Mouse (Mus musculus) cerebellum, adult 11 months (tissue): ENCODE data around the gene Cltb.

Source experiments
- DNase-seq: peaks from one replicate; pipeline ENCODE4 v3.0.0; 2022

The Cltb gene

GRCm38 (mm10) chr13:54610972-54611754, at the start of gene Cltb:
Gene Cltb (minus strand): TSS chr13:54611344.
- DNase-seq, result peak; percentile 93

- DNase-seq, result no peak
These were observed 49.7 kb upstream of the Cltb start for GRCm38 (mm10) chr13:54660877-54661276.

DNA sequence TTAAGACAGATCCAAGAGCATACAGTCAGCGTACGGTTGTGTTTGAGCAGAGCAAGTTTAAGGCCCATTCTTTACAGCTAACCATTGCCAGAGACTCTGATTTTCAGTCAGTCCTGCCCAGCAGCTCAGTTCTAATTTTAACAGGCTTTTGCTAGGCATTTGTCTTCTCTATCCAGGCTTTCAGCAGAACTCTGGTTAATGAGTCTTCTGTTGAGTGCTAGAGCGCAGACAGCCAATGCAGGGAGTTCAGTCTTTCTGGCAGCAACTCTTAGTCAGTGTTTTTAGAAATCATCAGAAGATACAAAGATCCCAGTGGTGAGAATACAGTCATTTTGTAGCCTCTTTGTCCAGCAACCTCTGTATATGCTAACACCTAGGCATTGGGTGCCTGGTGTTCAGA, 39.3 kb upstream of the Cltb start:
- no peak for DNase-seq

DNA sequence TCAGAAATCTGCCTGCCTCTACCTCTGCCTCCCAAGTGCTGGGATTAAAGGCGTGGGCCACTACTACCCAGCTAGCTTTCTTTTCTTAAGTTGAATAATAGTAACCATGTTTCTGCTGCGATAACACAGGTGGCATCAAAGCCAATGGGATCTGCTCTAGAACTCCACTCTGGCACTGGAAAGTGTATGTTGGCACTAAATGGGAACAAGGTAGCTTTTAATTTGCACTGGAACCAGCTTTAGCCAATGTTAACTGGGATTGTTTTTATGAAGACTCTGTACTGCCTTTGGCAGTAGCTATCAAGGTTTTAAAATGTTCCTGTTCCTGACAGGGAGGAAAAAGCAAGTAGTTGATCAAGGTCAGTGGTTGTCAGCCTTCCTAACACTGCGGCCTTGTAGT, 23.9 kb upstream of the Cltb start:
- DNase-seq, result no peak

DNA sequence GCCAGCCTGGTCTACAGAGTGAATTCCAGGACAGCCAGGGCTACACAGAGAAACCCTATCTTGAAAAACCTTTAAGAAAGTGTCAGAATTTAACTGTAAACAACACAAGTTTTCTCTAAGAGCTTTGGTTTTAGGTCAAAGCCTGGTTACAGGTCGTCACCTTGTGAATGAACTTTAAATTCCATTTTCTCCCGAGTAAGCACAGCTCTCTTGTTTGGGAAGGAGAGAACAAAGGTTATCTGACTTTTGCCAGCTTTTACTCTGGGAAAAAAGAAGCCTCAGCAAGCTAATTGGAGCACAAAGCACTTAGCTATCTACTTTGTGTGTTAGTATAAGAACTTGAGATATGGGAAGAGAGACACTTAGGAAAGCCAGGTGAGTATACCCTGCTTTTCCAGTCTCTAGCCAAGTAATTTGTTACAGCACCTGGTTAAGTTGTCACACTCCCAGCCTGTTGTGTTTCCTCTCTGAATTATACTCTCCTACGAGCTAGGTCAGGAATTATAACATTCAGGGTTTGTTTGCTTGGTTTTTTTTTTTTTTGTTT, 21.7 kb upstream of the Cltb start:
- no peak for DNase-seq

GRCm38 (mm10) chr13:54629128-54629527, 18.0 kb upstream of the Cltb start:
- no peak for DNase-seq

DNA sequence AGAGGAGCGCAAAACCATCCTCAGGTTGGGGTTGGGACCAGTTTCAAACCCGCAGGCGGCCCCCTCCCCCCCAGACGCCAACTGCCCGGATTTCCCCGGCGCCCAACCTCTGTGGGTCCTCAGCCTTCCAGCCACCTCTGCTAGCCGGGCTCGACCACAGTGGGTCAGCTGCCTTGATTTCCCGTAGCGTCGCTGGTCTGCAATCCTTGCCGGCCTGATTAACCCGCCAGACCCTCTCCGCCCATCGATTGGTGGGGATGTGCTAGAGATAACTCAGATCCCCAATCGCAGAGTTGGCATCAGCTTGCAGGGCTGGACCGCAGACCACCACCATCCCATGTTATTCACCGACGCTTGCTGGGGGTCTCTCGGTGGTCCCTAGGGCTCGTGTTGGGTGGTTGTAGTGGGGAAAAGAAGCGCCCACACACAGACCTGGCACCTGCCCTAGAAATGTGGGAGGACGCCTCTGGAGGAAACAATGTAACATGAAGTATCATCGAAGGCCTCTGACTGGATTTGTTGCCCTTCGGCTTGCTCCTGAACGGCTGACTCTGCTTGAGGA, 10.9 kb upstream of the Cltb start:
- no peak for DNase-seq

DNA sequence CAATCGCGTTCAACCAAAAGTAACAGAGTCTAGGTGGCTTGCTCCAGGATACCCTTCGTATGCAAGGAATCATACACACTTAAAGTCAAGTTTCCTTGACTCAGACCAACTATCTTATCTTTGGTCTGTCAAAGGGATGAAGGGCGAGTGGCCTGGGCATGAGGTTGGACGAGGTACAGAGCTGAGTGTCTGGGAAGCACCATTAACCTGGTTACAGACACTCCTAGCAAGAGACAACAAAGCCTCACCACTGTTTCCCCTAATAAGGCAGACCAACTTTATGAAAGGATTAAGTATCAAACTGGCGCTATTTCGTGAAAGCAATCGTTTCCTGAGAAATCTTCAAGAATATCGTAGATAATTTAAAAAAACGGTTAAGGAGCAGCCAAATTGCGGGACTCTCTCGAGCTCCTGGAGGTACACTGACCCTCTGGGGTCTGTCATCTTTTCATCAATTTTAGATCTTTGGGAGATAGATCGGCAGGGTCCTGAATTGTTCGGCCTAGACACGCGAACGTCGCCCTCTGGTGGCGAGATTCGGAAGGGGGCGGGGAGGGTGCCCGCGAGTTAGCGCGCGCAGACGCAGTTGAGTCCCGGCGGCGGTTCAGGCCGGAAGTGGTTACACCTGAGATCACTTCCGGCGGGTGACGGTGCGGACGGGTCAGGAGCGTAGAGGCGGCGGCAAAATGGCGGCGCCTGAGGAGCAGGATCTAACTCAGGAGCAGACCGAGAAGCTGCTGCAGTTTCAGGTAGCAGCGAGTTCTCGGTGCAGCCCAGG, 10.2 kb upstream of the Cltb start, which contains the start of gene Faf2:
TSS of gene Faf2 (plus strand) at position 630 of the 778 bp plus-strand sequence.
- peak; percentile 98 for DNase-seq

GRCm38 (mm10) chr13:54616998-54617397, 5.9 kb upstream of the Cltb start:
- DNase-seq, result no peak

- DNase-seq, result no peak
These were observed 5.2 kb upstream of the Cltb start for GRCm38 (mm10) chr13:54616307-54616706.

GRCm38 (mm10) chr13:54613141-54613540, 2.0 kb upstream of the Cltb start:
- DNase-seq, result peak; percentile 16

- DNase-seq, result no peak
These were observed 552 bp downstream of the Cltb start for GRCm38 (mm10) chr13:54610613-54610971.

GRCm38 (mm10) chr13:54609301-54609700, 1.8 kb downstream of the Cltb start:
- DNase-seq, result no peak

DNA sequence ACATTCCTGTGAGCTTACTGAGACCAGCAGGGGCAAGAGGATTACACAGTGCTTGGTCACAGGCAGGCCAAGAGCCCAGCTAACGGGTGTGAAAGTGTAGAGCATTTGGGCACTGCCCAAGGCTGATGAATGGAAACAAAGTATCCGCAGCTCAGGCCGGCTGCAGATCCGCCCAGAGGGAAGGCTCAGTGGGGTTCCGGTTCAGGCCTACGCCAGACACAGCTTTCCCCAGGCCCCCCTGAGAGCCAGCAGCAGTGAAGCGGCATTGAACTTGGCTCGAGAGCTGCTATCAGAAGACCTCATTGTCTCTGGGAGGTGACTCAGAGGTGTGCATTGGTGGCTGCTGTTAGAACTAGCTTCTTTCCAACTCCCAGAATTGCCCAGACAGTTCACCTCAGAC, 2.5 kb downstream of the Cltb start:
- peak; percentile 56 for DNase-seq

- no peak for DNase-seq
These were observed 3.1 kb downstream of the Cltb start for GRCm38 (mm10) chr13:54608002-54608401.

GRCm38 (mm10) chr13:54607204-54607603, 3.9 kb downstream of the Cltb start:
- DNase-seq, result no peak

- no peak for DNase-seq
These were observed 5.7 kb downstream of the Cltb start for GRCm38 (mm10) chr13:54605426-54605825.

DNA sequence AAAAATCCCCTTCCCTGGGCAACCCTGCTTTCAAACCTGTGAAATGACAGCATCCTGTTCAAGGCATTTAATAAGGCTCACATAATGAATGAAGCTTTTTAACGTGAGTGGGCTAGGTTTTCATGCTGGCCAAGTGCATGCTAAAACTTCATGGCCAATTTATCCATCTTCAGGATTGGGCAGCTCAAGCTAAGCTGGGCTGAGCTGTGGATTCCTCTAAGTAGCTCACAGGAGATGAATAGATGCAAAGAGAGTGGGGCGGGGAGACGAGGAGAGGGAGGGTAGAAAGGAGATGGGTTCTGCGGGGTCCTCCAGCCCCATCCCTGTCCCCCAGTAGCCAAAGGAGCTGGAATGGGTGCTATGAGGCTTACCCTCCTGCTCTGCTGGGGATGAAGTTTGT, 6.9 kb downstream of the Cltb start:
- DNase-seq, result no peak

DNA sequence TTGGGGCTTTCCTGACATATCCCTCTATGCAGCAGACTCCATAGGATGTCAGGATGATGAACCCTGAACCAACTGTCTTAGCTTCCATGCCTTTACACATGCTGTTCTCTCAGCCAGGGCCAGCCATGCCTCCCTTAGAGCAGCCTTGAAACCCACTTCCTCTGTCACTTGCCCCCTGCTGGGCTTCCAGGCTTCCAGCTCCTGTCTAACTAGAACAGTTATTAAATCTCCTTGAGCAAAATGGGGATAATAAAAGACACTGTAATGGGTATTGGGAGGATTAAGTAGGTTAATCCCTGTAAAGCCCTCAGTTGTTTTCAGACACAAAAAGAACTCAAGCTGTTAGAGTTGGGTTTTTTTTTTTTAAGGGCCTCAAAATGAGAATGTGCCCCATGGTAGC, 7.6 kb downstream of the Cltb start:
- DNase-seq, result no peak

DNA sequence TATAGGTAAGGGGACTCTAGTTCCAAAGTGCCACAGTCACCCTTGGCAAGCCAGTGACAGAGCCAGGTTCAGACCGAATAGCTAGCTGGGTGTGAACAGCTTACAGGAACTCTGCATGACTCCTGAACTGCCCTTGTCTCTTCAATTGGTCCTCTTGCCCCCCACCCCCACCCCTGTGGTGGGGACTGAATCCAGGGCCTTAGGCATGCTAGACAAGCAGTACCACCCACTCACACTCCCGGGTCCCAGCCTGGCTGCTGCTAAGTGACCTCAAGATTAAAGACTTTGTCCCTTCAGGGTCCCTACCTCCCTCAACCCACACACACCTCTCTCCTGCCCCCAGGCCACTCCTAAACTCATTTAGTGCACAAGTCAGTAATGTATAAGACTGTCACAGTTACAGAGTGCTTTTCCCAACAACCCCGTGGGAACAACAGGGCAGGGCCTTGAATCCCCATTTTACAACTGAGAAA, 8.5 kb downstream of the Cltb start:
- DNase-seq, result no peak

DNA sequence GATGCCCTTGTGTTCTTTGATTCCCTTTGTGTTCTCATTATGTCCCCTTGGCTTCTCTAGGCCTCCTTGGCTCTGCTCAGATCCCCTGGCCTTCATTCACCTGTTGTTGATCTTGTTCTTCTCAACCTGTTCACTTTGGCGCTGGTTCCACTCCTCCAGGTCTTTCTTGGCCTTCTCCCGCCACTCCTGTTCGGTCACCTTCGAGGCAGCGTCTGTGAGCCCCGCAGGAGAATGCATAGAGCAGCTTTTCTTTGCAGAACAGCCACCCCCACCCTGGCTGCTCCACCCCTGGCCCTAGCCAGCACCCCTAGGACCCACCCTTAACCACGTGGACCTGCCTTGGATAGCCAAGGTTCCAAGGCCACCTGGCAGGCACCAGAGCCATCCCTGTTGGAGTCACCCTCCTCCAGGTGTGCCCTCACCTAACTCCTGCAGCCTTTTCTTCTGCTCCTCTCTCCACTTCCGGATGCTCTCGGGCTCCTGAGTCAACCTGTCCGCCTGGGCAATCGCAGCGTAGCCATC, 12.5 kb downstream of the Cltb start:
- DNase-seq, result no peak

DNA sequence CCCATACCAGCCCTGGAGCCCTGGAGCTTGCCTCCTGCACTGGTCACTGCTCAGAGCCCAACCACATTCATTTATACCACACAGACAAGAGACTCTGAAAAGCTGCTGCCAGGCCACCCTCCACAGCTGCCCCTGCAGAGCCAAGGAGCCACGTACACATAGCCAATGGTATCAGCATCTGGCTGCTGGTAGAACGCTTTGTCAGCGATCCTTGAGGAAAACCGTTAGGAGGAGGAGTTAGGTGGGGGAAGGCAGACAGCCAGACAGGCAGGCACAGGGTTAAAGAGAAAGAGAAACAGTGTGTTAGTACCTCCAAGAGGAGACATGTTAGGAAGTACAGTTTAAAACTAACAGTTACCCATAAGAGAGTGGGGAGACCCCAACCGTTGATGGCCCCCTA, 14.3 kb downstream of the Cltb start:
- no peak for DNase-seq

GRCm38 (mm10) chr13:54596107-54596690, 14.9 kb downstream of the Cltb start:
- no peak for DNase-seq
